Mouse (Mus musculus): ENCODE results near the gene Zfp42.

DNA sequence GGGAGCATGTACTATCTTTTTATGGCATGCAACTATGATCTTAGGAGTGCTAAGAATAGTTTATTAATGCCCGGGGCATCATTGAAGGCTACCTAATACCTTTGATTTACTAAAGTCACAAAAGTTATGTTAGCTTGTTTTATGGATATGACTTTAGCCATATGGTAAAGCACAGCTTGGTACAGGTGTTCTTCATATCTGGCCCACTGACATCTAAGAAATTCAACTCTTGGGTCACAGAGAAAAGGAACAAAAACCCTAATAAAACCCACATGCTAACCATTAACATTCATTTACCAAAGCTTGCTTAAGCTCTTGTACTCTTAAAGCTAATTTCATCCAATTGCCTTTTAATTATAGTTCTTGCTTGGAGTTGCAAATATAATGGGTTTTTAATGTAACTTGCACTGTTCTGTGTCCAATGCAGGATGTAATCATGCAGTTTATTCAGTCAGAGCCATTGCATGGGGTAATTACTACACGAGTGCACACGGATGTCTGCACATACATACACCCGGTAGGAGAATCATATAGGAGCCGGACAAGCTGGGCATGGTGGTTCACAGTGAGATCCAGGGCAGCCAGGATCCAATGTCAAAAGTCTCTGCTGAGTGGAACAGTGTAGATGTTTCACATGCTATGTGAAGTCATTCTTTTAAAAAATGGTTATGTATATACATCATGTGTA, 16.2 kb downstream of the Zfp42 start:
- TF ChIP-seq CTCF (IDR thresholded peaks at IDR 0.05; ENCODE audit: low read depth) (no peak), EP300 (IDR thresholded peaks at IDR 0.05; ENCODE audit: low read depth) (no peak)
